Mouse (Mus musculus) ovary, adult 10 weeks (tissue): ENCODE results near the gene Dnajc17. TPM values are rescaled to one million over a fixed set of nuclear protein-coding genes. Genes with fewer than 3 reads are reported as not detected.

ENCODE experiments used
- polyA plus RNA-seq: library from polyadenylated mRNA; stranded (reverse); fragments of 350-450 nt; fragmentation: Illumina TruSeq; extraction: RNeasy Lipid Tissue Mini Kit (QIAGEN cat#74804); gene quantifications from one replicate; pipeline ENCODE4 v1.2.3, GENCODE M21; 2014

Gene Dnajc17
- polyA plus RNA-seq: 1.8 TPM

DNA sequence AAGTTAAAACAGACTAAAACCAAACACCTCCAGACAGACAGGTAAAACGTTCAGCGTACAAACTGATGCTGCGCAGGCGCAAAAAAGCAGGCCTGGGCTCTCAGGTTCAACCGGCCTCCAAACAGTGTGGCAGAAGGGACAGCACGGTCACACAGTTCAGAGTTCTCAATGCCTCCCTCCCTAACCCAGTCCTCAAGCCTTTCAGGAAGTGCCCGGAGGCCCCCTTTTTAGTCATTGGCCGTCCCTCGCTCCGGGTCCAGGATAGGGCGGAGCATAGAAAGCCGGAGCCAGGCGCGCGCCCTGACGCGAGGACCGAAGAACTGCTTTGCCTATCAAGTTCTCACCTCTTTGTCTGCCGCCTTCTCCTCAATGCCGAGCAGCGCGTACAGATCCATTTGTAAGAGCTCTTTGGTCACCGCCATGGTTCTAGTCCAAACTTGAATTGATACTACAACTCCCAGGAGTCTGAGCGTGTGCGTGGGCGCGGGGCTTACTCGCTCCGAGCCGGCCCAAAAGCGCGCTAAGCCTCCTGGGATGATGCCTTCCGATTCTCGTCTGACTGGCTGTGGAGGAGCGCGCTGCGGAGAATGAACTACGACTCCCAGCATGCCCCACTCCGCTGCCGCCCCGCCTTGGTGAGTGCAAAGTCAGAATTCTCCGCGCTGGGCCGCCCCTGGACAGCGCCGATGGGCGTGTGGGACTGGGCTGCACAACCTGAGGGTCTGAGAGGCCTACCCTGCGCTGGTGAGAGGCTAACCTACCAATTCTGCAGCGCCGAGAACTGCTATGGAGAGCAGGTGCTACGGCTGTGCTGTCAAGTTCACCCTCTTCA, at the start of gene Dnajc17, which contains the start of gene Zfyve19:
Gene Dnajc17, minus strand, starts transcription at position 452 of the 832 bp plus-strand sequence.
Gene Zfyve19, plus strand, starts transcription at position 274 of the 832 bp plus-strand sequence.

DNA sequence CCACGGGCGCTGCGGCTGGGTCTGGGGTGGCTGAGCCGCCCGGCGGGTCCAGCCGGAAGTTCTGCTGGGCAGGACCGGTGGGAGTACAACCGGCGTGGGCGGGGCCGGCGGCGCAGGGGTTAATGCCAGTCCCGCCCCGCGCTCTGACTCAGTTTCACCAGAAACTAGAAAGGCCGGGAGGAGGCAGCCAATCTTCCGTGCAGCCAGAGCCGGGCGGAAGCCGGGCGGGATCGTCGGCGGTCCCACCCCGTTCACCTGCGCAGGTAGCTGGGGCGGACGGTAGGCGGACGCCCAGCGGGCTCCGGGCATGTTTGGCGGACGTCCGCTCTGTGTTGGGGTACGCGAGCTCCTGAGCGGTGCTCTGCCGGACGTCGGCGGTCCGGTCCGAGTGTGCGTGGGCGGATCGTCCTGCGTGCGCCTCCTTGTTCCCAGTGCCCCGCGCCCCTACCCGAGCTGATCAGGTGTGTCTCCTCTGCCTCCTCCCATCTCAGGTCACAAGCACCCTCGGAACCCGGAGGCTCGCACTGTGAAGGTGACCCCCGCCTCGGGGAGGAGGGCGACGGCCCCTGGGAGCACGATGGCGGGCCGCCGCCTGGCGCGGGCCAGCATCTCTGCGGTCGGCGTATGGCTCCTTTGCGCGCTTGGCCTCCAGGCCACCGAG, 28.7 kb upstream of the Dnajc17 start, which contains the start of gene Spint1:
Gene Spint1, plus strand, starts transcription at position 153 of the 661 bp plus-strand sequence.

DNA sequence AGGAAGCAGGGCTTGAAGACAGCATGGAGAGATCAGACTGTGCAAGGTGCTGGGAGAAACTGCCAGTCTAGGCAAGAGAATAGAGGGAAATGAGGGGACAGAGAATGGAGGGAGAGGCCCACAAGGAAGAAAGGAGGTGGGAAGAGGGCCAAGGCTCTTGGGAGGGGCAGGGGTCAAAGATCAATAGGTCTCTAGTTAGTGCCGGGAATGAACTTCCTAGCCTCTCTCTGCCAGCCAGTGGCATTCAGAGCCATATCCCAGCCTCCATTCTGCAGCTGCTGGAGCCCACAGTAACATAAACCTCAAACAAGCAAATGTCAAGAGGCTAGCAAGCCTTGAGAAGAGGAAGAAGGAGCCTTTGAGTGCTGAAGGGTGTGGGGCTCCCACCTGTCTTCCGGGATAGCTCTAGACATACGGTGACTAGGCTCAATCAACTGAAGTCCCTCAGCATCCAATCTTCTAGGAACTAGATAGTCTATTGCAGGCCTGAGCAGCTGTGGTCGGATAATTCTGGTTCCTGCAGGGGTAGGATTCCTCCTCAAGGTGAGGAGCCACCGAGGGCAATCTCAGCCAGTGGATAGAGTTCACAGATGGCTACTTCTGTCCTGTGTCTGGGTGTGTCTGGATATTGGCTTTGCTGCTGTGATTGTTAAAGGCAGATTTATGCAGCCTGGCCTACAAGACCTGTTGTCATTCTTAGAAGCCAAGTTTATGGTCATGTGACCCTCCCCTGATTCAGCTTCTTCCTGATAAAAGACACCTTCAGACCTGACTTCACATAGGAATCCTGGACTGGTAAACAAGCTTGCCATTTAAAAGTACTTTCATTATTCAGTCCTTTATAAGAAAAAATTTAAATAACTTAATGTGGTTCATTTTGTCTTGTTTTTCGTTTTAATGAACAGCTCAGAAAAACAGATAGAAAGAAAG, 21.4 kb upstream of the Dnajc17 start, which contains the start of gene Ppp1r14d:
Gene Ppp1r14d, minus strand, starts transcription at position 132 of the 930 bp plus-strand sequence.

DNA sequence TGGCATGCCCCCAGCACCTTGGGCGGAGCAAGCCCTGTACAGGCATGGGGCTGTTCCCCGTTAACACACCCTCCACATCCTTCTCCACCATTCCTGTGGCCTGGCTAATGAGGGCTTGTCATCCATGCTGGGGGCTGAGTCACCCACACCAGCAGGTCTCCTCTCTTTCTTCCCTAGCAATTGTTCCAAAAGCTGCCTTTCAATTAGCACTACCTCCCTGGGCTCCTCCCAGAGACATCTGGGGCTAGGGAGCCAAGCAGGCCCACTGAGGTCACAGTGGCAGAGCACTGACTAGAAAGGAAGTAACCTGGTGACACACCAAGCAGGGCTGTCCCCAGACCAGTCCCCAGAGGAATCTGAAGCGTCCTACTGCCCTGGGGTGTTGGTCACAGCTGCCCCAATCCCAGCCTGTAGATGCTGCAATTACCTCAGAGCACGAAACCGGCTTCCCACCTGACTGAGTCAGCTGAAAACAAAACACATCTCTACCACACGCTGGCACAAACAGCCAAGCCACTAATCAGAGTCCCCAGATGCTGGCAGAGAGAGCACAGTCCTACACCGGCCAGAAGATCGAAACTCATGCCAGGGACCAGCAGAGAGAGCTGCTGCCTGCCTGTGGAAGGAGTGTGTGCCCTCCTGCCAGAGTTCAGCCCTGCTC, 34.5 kb downstream of the Dnajc17 start, which contains the start of gene Gm14137:
Gene Gm14137, plus strand, starts transcription at position 519 of the 661 bp plus-strand sequence.

DNA sequence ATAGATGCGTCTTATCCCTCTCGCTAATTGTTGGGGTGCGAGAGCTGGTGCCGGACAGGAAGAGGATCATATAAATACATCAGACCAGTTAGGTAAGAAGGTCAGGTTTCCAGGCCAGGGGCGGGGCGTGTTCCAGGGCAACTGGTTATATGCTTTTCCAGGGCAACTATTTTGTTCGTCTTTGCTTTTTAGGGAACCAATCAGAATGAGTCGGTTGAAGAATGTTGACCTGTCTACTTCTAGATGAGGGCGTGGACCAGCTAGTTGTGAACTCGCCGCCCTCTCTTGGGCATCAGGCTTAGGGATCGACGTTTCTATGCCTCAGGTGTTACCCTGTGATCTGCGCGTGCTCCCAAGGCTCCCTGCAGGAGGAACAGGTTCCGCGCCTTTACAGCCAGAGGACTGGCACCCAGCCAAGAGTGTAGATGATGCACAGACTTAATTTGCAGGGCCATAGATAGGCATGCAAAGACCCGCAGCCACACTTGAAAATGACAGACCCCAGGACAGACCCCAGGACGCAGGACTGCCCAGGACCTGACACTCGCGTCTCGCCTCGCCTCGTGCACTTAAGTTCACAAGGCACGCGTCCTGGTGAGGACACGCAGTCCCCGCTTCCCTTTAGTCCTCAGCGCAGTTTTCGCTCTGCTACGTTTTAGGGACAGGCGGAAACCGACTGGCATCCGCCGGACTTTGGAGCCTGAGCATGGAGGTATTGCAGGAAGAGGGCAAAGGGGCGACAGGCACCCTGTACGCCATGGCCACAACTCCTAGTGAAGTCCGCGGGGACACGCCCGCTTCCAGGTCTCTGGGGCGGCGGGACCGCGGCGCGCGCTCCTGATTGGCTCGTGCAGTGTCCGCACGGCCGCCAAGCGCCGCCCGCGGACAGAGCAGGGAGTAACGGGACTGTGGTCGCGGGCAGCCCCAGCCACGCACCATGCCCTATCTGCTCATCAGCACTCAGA, 41.4 kb downstream of the Dnajc17 start, which contains the start of gene Gchfr:
Gene Gchfr, plus strand, starts transcription at position 873 of the 965 bp plus-strand sequence.

DNA sequence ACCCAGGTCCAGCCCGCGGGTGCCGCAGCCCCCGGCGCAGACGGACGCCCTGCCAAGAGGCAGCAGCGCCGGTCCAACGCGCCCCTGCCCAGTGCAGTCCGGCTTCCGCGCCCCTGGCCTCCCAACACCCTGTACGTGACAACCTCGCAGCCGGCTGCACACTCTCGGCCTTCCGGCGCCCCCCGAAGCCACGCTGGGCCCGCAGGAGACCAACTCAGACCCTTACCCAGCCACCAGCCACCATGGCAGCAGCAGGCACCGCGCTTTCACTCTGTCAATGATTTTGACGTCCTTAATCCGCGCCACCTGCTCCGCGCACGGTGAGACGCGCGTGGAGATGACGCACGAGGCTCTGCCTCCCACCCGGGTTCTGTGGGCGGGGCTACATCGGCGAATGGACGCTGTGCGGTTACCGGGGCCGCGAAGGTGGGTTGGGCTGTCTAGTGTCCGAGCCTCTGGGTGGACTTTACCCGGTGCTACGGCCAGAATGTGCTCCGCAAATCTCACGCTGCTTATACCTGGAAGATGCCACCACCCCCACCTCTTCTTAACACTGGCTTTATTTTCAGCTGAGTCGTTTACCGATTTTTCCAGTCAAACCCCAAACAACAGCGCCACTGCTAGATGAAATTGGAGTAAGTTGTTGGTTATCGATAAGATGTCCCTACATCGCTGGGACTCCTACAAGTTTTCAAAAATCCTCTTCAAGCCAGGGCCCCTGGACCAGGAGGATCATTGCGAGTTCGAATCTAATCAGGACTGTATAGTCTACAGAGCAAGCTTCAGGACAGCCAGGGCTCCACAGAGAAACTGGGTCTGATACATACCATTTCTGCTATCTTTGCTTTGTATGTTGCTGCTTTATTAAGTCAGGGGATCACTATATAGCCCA, 51.7 kb downstream of the Dnajc17 start, which contains the start of gene Rmdn3:
Gene Rmdn3, minus strand, starts transcription at position 354 of the 892 bp plus-strand sequence.

Other genes with a start within 250 kb of the Dnajc17 start
- gene Ccdc32, start 179.4 kb downstream of the Dnajc17 start, polyA plus RNA-seq: 11.1 TPM
- 4.7 TPM for gene Rpusd2, start 174.0 kb downstream of the Dnajc17 start, polyA plus RNA-seq
- 29.7 TPM for gene Knl1, start 161.7 kb downstream of the Dnajc17 start, polyA plus RNA-seq
- gene Rad51, start 96.0 kb downstream of the Dnajc17 start, polyA plus RNA-seq: 13.3 TPM
- 18.4 TPM for gene Rmdn3, start 51.8 kb downstream of the Dnajc17 start, polyA plus RNA-seq
- gene Gchfr, start 41.0 kb downstream of the Dnajc17 start, polyA plus RNA-seq: not detected
- gene Gm14137, start 34.3 kb downstream of the Dnajc17 start, polyA plus RNA-seq: not detected
- 2.7 TPM for gene Zfyve19, start 178 bp downstream of the Dnajc17 start, polyA plus RNA-seq
- gene Ppp1r14d, start 21.1 kb upstream of the Dnajc17 start, polyA plus RNA-seq: not detected
- 1.3 TPM for gene Spint1, start 28.6 kb upstream of the Dnajc17 start, polyA plus RNA-seq
- gene Rhov, start 62.5 kb upstream of the Dnajc17 start, polyA plus RNA-seq: not detected
- 0.29 TPM for gene Vps18, start 79.9 kb upstream of the Dnajc17 start, polyA plus RNA-seq
- gene Dll4, start 117.0 kb upstream of the Dnajc17 start, polyA plus RNA-seq: 0.14 TPM
- not detected for gene Chac1, start 142.4 kb upstream of the Dnajc17 start, polyA plus RNA-seq